Mouse (Mus musculus): ENCODE results near the gene Ell. TPM values are rescaled to one million over a fixed set of nuclear protein-coding genes. Genes with fewer than 3 reads are reported as not detected.

The Ell gene
- polyA plus RNA-seq, 1 experiment, result 17.8 TPM

- peak; percentile 48 for TF ChIP-seq POLR2A (IDR thresholded peaks at IDR 0.05; ENCODE audit: borderline replicate concordance, control insufficient read depth, low read depth, low read length)
- no peak for TF ChIP-seq CTCF (IDR thresholded peaks at IDR 0.05; ENCODE audit: control insufficient read depth, insufficient read depth, low read length)
- WGBS, result under 1% methylated on average over 43 of the region's 45 CpGs
- Histone ChIP-seq H3K4me1 (ENCODE audit: control insufficient read depth, insufficient read depth, low read length) (peaks cover 8% of the 10 kb centered on the region), H3K4me3 (replicated peaks; ENCODE audit: control insufficient read depth, low read depth, low read length) (peak overlapping the region; percentile 63), H3K27ac (ENCODE audit: control insufficient read depth, insufficient read depth, low read depth, low read length, poor library complexity) (peak overlapping the region; percentile 90)
These were observed 70.9 kb downstream of the Ell start for GRCm38 (mm10) chr8:70609849-70610795.

GRCm38 (mm10) chr8:70610796-70611771 is 71.8 kb downstream of the Ell start:
- Histone ChIP-seq H3K4me3 (replicated peaks; ENCODE audit: control insufficient read depth, low read depth, low read length) (peak overlapping the region; percentile 67), H3K27ac (ENCODE audit: control insufficient read depth, insufficient read depth, low read depth, low read length, poor library complexity) (peak overlapping the region; percentile 86), H3K4me1 (ENCODE audit: control insufficient read depth, insufficient read depth, low read length) (peaks cover 8% of the 10 kb centered on the region)
- under 1% methylated on average over 54 of the region's 54 CpGs for WGBS
- peak; percentile 63; the same call in 1 of the 2 replicates for TF ChIP-seq POLR2A (IDR thresholded peaks at IDR 0.05; ENCODE audit: borderline replicate concordance, control insufficient read depth, low read depth, low read length)
- peak; percentile 86 for TF ChIP-seq CTCF (IDR thresholded peaks at IDR 0.05; ENCODE audit: control insufficient read depth, insufficient read depth, low read length)

- Histone ChIP-seq H3K4me1 (ENCODE audit: control insufficient read depth, insufficient read depth, low read length) (peaks cover 8% of the 10 kb centered on the region), H3K27ac (ENCODE audit: control insufficient read depth, insufficient read depth, low read depth, low read length, poor library complexity) (peak overlapping the region; percentile 86), H3K4me3 (replicated peaks; ENCODE audit: control insufficient read depth, low read depth, low read length) (peak overlapping the region; percentile 67)
- under 1% methylated on average over 6 of the region's 6 CpGs for WGBS
- TF ChIP-seq CTCF (IDR thresholded peaks at IDR 0.05; ENCODE audit: control insufficient read depth, insufficient read depth, low read length) (peak; percentile 97), POLR2A (IDR thresholded peaks at IDR 0.05; ENCODE audit: borderline replicate concordance, control insufficient read depth, low read depth, low read length) (no peak)
These were observed 72.6 kb downstream of the Ell start for GRCm38 (mm10) chr8:70611849-70612248.

GRCm38 (mm10) chr8:70613763-70614162 is 74.5 kb downstream of the Ell start:
- Histone ChIP-seq H3K4me1 (ENCODE audit: control insufficient read depth, insufficient read depth, low read length) (peaks cover 11% of the 10 kb centered on the region), H3K27ac (ENCODE audit: control insufficient read depth, insufficient read depth, low read depth, low read length, poor library complexity) (no peak overlapping the region), H3K4me3 (replicated peaks; ENCODE audit: control insufficient read depth, low read depth, low read length) (no peak overlapping the region)
- 20% methylated on average over 1 of the region's 1 CpGs for WGBS
- TF ChIP-seq POLR2A (IDR thresholded peaks at IDR 0.05; ENCODE audit: borderline replicate concordance, control insufficient read depth, low read depth, low read length) (no peak), CTCF (IDR thresholded peaks at IDR 0.05; ENCODE audit: control insufficient read depth, insufficient read depth, low read length) (no peak)

GRCm38 (mm10) chr8:70614469-70614868 is 75.2 kb downstream of the Ell start:
- 33% methylated on average over 5 of the region's 5 CpGs for WGBS
- H3K4me3 ChIP-seq (replicated peaks; ENCODE audit: control insufficient read depth, low read depth, low read length), result no peak overlapping the region
- TF ChIP-seq POLR2A (IDR thresholded peaks at IDR 0.05; ENCODE audit: borderline replicate concordance, control insufficient read depth, low read depth, low read length), result no peak
- TF ChIP-seq CTCF (IDR thresholded peaks at IDR 0.05; ENCODE audit: control insufficient read depth, insufficient read depth, low read length), result no peak
- H3K27ac ChIP-seq (ENCODE audit: control insufficient read depth, insufficient read depth, low read depth, low read length, poor library complexity), result no peak overlapping the region
- peaks cover 11% of the 10 kb centered on the region for H3K4me1 ChIP-seq (ENCODE audit: control insufficient read depth, insufficient read depth, low read length)

- no peak overlapping the region for H3K4me3 ChIP-seq (replicated peaks; ENCODE audit: control insufficient read depth, low read depth, low read length)
- TF ChIP-seq CTCF (IDR thresholded peaks at IDR 0.05; ENCODE audit: control insufficient read depth, insufficient read depth, low read length) (no peak), POLR2A (IDR thresholded peaks at IDR 0.05; ENCODE audit: borderline replicate concordance, control insufficient read depth, low read depth, low read length) (no peak)
- H3K4me1 ChIP-seq (ENCODE audit: control insufficient read depth, insufficient read depth, low read length), result peaks cover 13% of the 10 kb centered on the region
- no peak overlapping the region; the same call in 1 of the 2 replicates for H3K27ac ChIP-seq (ENCODE audit: control insufficient read depth, insufficient read depth, low read depth, low read length, poor library complexity)
- 85% methylated on average over 8 of the region's 8 CpGs for WGBS
These were observed 76.0 kb downstream of the Ell start for GRCm38 (mm10) chr8:70615281-70615680.

GRCm38 (mm10) chr8:70615894-70616293 is 76.6 kb downstream of the Ell start, which contains the start of gene Lrrc25:
Lrrc25 (plus strand) TSS chr8:70616155.
- 6% methylated on average over 3 of the region's 3 CpGs for WGBS
- peaks cover 12% of the 10 kb centered on the region for H3K4me1 ChIP-seq (ENCODE audit: control insufficient read depth, insufficient read depth, low read length)

More at GRCm38 (mm10) chr8:70615894-70616293, 76.6 kb downstream of the Ell start, which contains the start of gene Lrrc25:
- H3K4me3 ChIP-seq (replicated peaks; ENCODE audit: control insufficient read depth, low read depth, low read length), result peak within 1 kb of the TSS; percentile 71
- H3K27ac ChIP-seq (ENCODE audit: control insufficient read depth, insufficient read depth, low read depth, low read length, poor library complexity), result peak within 1 kb of the TSS; percentile 67
- TF ChIP-seq POLR2A (IDR thresholded peaks at IDR 0.05; ENCODE audit: borderline replicate concordance, control insufficient read depth, low read depth, low read length), result no peak
- TF ChIP-seq CTCF (IDR thresholded peaks at IDR 0.05; ENCODE audit: control insufficient read depth, insufficient read depth, low read length), result no peak

Measured in bone marrow, adult 2 months (tissue).